Mouse (Mus musculus) CH12F3 (cell line): ENCODE data around the gene Grifin.

Experiments
- in situ Hi-C: fragments of 300-500 bp; cut with MboI; formaldehyde crosslinking; loops from 2 replicates; pipeline ENCODE4 v1.14.3; 2020; ENCODE audit warnings: low sequenced_read_pairs

Grifin gene

GRCm38 (mm10) chr5:140564896-140565295 is at the start of gene Grifin:
Gene Grifin (minus strand): TSS chr5:140565071.
- in situ Hi-C loops, result no loop called here

DNA sequence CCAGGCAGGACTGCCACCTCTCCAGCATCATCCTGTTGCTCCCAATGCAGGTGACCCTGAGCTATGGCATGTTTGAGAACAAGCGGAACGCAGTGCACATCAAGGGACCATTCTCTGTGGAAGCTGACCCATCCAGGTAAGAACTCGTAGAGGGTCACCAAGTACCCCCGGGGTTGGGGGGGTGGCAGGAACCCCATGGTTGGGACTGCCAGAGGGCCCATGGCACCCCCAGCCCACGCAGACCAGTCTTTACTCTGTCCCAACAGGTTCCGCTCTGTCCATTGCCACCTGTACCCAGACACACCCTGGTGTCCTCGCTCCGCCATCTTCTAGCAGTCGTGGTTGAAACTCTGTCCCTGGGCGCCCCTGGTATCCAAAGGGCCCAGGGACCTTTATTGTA is 49.3 kb upstream of the Grifin start:
- in situ Hi-C loops, result no loop called here

DNA sequence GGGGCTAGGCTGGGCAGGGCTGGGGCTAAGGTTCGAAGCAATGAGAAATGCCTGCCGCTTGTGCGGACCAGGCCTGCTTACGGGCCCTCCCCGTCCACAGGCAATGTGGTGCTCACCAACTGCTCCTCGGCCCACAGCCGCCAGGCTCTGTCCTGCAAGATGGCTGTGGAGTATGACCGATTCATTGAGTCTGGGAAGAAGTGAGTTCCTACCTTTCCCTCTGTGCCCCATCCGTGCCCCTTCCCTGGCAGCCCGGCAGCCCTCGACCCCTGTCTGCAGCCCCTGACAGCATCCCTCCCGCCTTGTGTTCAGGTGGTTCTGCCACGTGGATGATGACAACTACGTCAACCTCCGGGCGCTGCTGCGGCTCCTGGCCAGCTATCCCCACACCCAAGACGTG is 47.3 kb upstream of the Grifin start:
- in situ Hi-C loops, result no loop called here

- in situ Hi-C loops, result no loop called here
Observed at GRCm38 (mm10) chr5:140611611-140612185, 46.8 kb upstream of the Grifin start.

DNA sequence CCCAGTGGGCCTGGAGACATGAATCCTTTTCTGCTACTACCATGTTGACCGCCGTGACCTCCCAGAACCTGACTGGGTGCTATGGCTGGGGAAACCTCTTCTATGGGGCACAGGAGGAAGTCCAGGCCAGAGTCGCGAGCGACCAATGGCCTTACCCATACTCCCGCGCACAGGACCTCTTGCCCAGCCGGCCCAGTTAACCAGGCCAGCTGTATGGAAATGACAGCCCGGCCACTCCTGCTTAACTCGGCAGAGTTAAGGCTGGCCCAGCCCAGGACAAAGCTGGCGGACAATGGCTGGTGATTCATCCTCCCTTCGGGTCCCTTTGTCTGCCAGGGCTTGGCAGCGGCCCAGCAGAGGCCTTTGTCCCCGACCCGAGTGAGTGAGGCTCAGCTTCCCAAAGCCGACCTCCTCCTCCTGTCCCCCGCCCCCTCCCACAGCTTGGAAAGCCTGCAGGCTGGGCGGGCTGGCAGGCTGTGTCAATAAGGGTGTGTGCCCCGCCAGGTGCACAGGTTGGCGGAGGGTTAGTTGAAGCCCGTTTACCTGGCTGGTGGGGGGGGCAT is 46.2 kb upstream of the Grifin start:
- in situ Hi-C loops, result no loop called here

GRCm38 (mm10) chr5:140610273-140611011 is 45.6 kb upstream of the Grifin start:
- in situ Hi-C loops, result no loop called here

DNA sequence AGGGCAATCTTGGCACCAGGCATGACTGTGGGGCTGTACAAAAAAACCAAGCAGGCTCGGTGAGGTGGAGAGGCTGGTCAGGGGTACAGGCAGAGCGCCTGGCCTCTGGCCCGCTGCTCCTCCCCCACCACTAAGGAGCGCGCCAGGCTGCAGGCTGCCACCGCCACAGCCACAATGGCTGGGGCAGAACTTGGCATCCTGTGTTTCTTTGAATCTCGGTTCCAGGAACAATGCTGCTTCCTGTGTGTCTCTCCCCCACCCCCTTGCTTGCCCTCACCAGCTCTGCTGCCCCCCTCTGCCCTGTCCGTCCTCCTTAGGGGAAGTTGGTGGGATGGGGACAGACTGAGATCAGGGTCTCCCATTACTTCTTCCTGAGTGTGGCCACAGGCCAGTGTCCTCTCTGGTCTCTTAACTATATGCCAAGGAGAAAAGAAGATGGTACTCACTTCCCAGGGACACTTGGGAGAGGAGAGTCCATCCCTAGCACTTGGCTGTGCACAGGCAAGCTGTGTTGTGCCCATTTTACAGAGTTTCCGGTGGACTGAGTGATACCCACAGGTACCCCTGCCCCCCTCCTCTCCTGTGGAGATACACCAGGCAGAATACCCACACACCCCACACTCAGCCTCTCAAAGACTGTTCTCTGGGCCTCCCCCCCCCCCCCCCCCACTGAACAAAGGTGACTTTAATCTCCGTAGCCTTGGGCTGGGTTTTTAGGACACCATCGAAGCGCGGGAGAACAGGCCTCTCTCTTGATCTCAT is 44.8 kb upstream of the Grifin start:
- in situ Hi-C loops, result no loop called here

GRCm38 (mm10) chr5:140608634-140609015 is 43.8 kb upstream of the Grifin start:
- in situ Hi-C loops, result no loop called here

GRCm38 (mm10) chr5:140607836-140608633 is 43.2 kb upstream of the Grifin start:
- in situ Hi-C loops, result no loop called here

DNA sequence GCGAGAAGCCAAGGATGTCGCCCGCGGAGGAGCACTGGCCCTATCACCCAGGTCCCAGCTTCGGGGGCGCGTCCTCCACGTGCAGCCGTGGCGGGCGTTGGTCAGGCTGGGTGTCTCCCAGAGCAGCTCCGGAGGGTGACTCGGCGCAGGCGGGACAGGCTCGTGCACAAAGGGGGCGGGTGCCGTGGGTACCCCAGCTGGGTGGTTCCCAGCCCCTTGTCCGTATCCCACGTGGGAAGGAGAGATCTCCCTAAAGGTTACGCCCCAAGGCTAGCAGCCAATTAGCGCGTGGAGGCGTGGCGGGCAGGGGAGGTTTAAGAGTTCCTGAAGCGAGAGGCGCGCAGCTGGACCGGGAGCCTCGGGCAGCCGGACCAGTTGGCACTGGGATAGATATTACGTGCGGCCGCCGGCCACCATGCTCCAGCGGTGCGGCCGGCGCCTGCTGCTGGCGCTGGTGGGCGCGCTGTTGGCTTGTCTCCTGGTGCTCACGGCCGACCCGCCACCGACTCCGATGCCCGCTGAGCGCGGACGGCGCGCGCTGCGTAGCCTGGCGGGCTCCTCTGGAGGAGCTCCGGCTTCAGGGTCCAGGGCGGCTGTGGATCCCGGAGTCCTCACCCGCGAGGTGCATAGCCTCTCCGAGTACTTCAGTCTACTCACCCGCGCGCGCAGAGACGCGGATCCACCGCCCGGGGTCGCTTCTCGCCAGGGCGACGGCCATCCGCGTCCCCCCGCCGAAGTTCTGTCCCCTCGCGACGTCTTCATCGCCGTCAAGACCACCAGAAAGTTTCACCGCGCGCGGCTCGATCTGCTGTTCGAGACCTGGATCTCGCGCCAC is 42.3 kb upstream of the Grifin start, which contains the start of gene Lfng:
Gene Lfng (plus strand): TSS at position 320 of the 835 bp plus-strand sequence.
- in situ Hi-C loops, result no loop called here

DNA sequence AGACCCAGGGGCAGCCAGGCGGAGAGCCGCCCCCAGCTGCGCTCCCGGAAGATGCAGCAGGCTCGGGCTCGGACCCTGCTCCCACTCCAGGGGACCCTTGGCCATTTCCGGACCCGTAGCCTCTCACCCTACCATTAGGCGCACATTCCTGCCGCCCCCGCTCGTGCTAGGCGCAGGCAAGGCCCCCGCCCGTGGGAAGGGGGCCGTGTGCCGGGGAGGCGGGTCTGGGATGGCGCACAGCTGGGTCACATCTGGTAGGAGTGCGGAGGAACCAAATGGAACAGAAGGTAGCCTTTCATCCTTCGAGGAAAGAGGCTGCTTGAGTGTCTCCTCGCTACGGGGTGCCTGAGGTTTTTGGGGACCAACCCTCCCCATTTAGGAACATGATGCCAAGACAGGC is 41.5 kb upstream of the Grifin start:
- in situ Hi-C loops, result no loop called here

DNA sequence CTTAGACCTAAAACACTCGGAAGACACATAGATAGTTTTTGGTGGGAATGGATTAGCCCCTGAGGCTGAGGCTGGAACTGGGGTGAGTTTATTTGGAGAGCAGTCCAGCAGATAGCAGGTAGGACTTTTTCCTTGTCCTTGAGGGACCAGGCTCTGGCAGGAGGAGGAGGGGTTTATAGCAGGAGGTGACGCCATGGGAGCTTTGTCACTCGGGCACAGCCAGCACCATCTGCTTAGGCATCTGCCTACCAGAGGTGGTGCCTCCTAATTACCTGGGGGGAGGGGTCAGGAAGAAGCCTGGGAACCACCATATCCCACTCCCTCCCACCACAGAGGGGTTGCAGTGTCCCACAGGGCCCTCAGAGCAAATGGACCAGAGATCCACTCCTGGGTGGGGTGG is 40.4 kb upstream of the Grifin start:
- in situ Hi-C loops, result no loop called here

GRCm38 (mm10) chr5:140604386-140604785 is 39.5 kb upstream of the Grifin start:
- in situ Hi-C loops, result no loop called here

DNA sequence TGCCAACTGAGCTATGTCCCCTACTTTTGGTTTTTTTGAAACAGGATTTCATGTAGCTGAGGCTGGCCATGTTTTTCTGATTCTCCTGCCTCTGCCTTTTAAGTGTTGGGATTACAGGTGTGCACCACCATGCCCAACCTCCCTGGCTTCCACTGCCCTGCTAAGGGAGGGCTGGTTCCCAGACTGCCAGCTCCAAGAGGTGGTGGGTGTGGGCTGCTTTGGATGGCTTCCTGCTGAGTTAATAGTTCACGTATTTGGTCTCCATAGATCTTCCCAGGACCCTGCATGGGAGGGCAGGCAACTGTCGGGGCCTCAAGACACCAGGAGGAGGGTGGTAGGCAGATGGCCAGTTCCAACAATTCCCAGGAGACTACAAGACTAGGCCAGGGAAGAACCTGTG is 37.7 kb upstream of the Grifin start:
- in situ Hi-C loops, result no loop called here

GRCm38 (mm10) chr5:140601712-140602111 is 36.8 kb upstream of the Grifin start:
- in situ Hi-C loops, result no loop called here

DNA sequence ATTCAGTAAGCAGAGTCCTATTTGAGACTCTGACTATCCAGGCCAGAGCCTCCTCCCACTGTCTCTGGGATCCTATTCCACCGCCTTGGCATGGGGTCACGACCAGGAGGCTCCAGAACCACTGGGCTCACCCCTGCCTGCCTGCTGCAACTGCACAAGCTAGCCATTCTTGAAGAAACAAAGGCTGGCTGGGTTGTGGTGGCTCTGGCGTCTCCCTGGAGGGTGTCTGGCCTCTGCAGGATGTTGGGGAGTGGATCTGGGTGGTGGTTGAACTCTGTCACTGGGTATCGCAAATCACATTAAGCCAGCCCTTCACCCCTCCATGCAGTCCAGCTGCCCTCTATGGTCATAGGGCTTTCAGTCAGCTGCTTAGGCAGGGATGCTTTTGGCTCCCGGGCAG is 35.1 kb upstream of the Grifin start:
- in situ Hi-C loops, result no loop called here

GRCm38 (mm10) chr5:140597787-140598186 is 32.9 kb upstream of the Grifin start:
- in situ Hi-C loops, result no loop called here

DNA sequence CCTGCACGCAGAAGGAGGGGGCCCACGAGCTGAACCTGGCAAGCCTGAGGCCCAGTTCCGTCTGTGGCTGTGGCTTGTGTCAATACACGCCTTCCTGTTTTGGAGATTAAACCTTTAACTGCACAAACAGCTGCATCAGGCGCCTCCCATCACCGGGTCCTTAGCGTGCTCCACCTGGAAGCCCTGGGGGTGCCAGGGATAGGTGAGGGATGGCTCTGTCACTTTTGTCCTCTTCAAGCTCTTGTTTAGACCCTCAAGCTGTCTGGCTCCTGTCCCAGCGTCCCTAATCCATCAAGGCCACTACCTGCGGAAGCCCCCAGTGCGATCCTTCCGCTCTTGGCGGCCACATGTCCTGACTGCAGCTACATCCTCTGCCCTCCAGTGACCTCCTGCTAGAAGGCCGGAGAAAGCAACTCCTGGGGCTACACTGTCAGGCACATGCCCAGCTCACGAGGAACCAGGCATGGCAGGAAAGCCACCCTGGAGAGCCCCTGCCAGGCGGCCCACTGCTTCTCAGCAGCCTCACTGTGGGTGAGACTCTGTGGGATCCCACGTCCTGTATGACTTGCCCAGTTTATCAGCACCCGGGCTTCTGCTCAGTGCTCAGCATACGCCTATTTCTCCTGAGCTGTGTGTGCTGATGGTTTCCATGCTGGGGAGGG is 32.2 kb upstream of the Grifin start:
- in situ Hi-C loops, result no loop called here

DNA sequence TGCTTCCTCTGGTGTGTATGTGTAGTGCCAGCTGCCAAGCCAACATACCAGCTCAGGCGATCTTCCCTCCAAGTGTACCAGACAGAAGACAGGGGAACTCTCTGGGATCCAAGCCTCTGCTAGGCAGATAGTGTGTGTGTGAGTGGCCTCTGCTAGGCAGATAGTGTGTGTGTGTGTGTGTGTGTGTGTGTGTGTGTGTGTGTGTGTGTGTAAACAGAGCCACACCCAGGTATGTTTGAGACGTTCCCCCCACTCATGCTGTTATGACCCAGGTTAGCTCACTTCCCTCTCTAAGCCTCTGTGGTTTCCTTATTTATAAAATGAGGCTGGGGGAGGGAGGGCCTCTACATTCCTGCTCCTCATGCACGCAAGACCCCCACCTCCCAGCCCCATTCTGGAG is 31.6 kb upstream of the Grifin start:
- in situ Hi-C loops, result no loop called here
